Mouse (Mus musculus): Measurements from ENCODE around the gene Zfp644.
"Not testable (repeated sequence)": the region's sequence is repeated elsewhere in the genome, so short reads cannot be mapped to it uniquely, and the experiment has no call there.

Zfp644 gene

GRCm38 (mm10) chr5:106696396-106697337 is at the start of gene Zfp644:
Gene Zfp644 (minus strand): TSS chr5:106697287.
- peak; percentile 93 to 94 for DNase-seq

GRCm38 (mm10) chr5:106739716-106740115 is 42.6 kb upstream of the Zfp644 start:
- DNase-seq, result no peak

GRCm38 (mm10) chr5:106723487-106723886 is 26.4 kb upstream of the Zfp644 start:
- DNase-seq, result no peak

GRCm38 (mm10) chr5:106722771-106723170 is 25.7 kb upstream of the Zfp644 start:
- DNase-seq, result no peak

- no peak for DNase-seq
Observed at GRCm38 (mm10) chr5:106711870-106712277, 14.8 kb upstream of the Zfp644 start.

GRCm38 (mm10) chr5:106711220-106711726 is 14.2 kb upstream of the Zfp644 start:
- DNase-seq, result no peak

GRCm38 (mm10) chr5:106710611-106711010 is 13.5 kb upstream of the Zfp644 start:
- no peak for DNase-seq

- no peak for DNase-seq
Observed at GRCm38 (mm10) chr5:106710085-106710409, 13.0 kb upstream of the Zfp644 start.

- DNase-seq, result no peak
Observed at GRCm38 (mm10) chr5:106709388-106710084, 12.4 kb upstream of the Zfp644 start.

GRCm38 (mm10) chr5:106706363-106706762 is 9.3 kb upstream of the Zfp644 start:
- DNase-seq, result no peak

GRCm38 (mm10) chr5:106705162-106705561 is 8.1 kb upstream of the Zfp644 start:
- no peak for DNase-seq

- DNase-seq, result no peak
Observed at GRCm38 (mm10) chr5:106695681-106696395, 1.2 kb downstream of the Zfp644 start.

- no peak for DNase-seq
Observed at GRCm38 (mm10) chr5:106695141-106695540, 1.9 kb downstream of the Zfp644 start.

- no peak for DNase-seq
Observed at GRCm38 (mm10) chr5:106694683-106695082, 2.4 kb downstream of the Zfp644 start.

GRCm38 (mm10) chr5:106693034-106693433 is 4.1 kb downstream of the Zfp644 start:
- DNase-seq, result no peak

- no peak for DNase-seq
Observed at GRCm38 (mm10) chr5:106680636-106681458, 16.2 kb downstream of the Zfp644 start.

- no peak for DNase-seq
Observed at GRCm38 (mm10) chr5:106679659-106680058, 17.4 kb downstream of the Zfp644 start.

- not testable (repeated sequence) for DNase-seq
Observed at GRCm38 (mm10) chr5:106678823-106679222, 18.3 kb downstream of the Zfp644 start.

- no peak for DNase-seq
Observed at GRCm38 (mm10) chr5:106676784-106677183, 20.3 kb downstream of the Zfp644 start.

GRCm38 (mm10) chr5:106672597-106672996 is 24.5 kb downstream of the Zfp644 start:
- DNase-seq, result no peak

GRCm38 (mm10) chr5:106671893-106672292 is 25.2 kb downstream of the Zfp644 start:
- DNase-seq, result no peak

- DNase-seq, result no peak
Observed at GRCm38 (mm10) chr5:106664910-106665309, 32.2 kb downstream of the Zfp644 start.
